Mouse (Mus musculus): ENCODE data around the gene Nfatc4.

DNA sequence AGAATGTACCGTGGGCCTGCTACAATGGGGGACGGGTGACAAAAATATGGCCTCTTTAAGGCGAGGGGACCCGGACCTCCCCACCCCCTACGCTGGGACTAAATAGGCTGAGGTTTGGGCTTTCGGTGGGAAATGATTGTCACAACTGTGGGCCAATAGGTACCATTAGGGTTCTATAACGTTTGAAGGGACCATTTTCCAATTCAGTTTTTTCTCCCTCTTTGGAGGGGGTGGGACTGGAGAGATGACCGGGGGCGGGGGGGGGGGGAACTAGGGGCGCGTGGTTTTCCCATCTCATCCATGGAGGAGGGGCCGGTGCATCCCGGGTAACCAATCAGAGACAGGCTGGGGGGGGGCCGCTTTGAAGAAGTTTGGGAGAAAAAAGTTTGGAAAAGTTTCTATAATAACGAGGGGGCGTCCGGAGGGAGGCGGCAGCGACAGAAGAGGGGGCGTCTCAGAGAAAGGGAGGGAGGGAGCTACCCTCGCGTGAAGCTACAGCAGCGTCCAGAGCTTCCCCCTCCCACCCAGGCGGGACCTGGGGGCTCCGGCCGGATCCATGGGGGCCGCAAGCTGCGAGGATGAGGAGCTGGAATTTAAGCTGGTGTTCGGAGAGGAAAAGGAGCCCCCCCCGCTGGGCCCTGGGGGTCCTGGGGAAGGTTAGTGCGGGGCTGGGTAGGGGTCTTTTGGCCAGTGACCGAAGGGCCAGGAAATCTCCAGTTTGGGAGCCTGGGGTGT is 1.7 kb downstream of the Nfatc4 start:
- TF ChIP-seq ZC3H11A (IDR thresholded peaks at IDR 0.05; ENCODE audit: low read depth, low read length) (no peak), RAD21 (IDR thresholded peaks at IDR 0.05; ENCODE audit: low read depth, low read length) (no peak), POLR2A (IDR thresholded peaks at IDR 0.05; ENCODE audit: low read depth, low read length) (no peak), ZNF384 (IDR thresholded peaks at IDR 0.05; ENCODE audit: low read depth, low read length) (no peak), USF2 (conservative IDR thresholded peaks at IDR 0.05; ENCODE audit: low read depth, low read length) (no peak), CTCF (conservative IDR thresholded peaks at IDR 0.05 in 1 of 2, IDR thresholded peaks at IDR 0.05 in 1 of 2; ENCODE audit: low read depth in 2 of 2, low read length in 2 of 2) (no peak), MXI1 (IDR thresholded peaks at IDR 0.05; ENCODE audit: low read depth, low read length) (no peak), UBTF (IDR thresholded peaks at IDR 0.05; ENCODE audit: low read depth, low read length) (no peak)

Data from CH12.LX (cell line).